Mouse (Mus musculus) G1E (cell line): ENCODE measurements around the gene Phpt1. TPM values are rescaled to one million over a fixed set of nuclear protein-coding genes. Genes with fewer than 3 reads are reported as not detected.

Source experiments
- ATAC-seq: 2 replicates; pipeline ENCODE4 v1.8.0; 2016; ENCODE audit warnings: mild to moderate bottlenecking; ENCODE audit not compliant: insufficient number of reproducible peaks, poor library complexity, low FRiP score, severe bottlenecking; ENCODE audit errors: extremely low read depth
- DNase-seq: peaks from one replicate; pipeline ENCODE4 v3.0.0; 2012; ENCODE audit warnings: low spot score
- H3K27me3 ChIP-seq: 2 replicates; pipeline ENCODE4 v1.6.1; 2012; ENCODE audit warnings: mild to moderate bottlenecking, low read length, inconsistent platforms; ENCODE audit not compliant: insufficient read depth
- H3K36me3 ChIP-seq: replicated peaks from 2 replicates; pipeline ENCODE3; 2012; ENCODE audit warnings: mild to moderate bottlenecking, inconsistent platforms
- H3K4me1 ChIP-seq: 2 replicates; pipeline ENCODE4 v1.6.1; 2012; ENCODE audit warnings: low read depth, low read length, inconsistent platforms, mixed read lengths; ENCODE audit not compliant: insufficient read depth
- H3K4me3 ChIP-seq: 2 replicates; pipeline ENCODE4 v1.5.1; 2012; ENCODE audit warnings: low read depth, mild to moderate bottlenecking, inconsistent platforms, low read length, moderate library complexity, mixed read lengths
- H3K9me3 ChIP-seq: replicated peaks from 2 replicates; pipeline ENCODE4 v1.6.1; 2012; ENCODE audit warnings: inconsistent platforms
- CTCF ChIP-seq: IDR thresholded peaks from 2 replicates; pipeline ENCODE4 v1.5.1; 2012; ENCODE audit warnings: low read depth, low read length, inconsistent platforms, mixed read lengths
- GATA1 ChIP-seq: IDR thresholded peaks from 2 replicates; pipeline ENCODE4 v1.6.1; 2012; ENCODE audit warnings: borderline replicate concordance, low read length, inconsistent platforms, mixed read lengths
- GATA2 ChIP-seq: IDR thresholded peaks from 2 replicates; pipeline ENCODE4 v1.6.1; 2012; ENCODE audit warnings: low read depth, low read length, inconsistent platforms, borderline replicate concordance
- POLR2AphosphoS5 ChIP-seq: IDR thresholded peaks from 2 replicates; pipeline ENCODE4 v1.6.1; 2012; ENCODE audit warnings: low read depth, low read length, inconsistent platforms; ENCODE audit not compliant: insufficient replicate concordance
- TAL1 ChIP-seq: conservative IDR thresholded peaks from 2 replicates; pipeline ENCODE4 v1.6.1; 2012; ENCODE audit warnings: low read depth, low read length, inconsistent platforms, mixed read lengths
- polyA plus RNA-seq: library from polyadenylated mRNA; stranded (reverse); fragments of >175 nt; gene quantifications from 2 replicates; pipeline ENCODE4 v1.2.3, GENCODE M21; 2012
- total RNA-seq, 2 experiments: library from RNA; stranded (forward) in 1 of 2; stranded (reverse) in 1 of 2; fragments of 200-1000 nt in 1 of 2; fragments of >200 nt in 1 of 2; fragmentation: Nextera tagmentation in 1 of 2; gene quantifications; 2 replicates each; pipeline ENCODE4 v1.2.3; 2014 to 2017

Gene Phpt1
- total and polyA plus RNA-seq, 3 experiments: 1.4 to 12.5 (median 9.5) TPM

GRCm38 (mm10) chr2:25591863-25592262 is 16.8 kb upstream of the Phpt1 start:
- Histone ChIP-seq H3K4me3 (no peak overlapping the region), H3K4me1 (peaks cover 7% of the 10 kb centered on the region), H3K27me3 (no peaks in the 10 kb centered on the region), H3K9me3 (no peaks in the 10 kb centered on the region), H3K36me3 (peaks cover 95% of the 10 kb centered on the region)
- ATAC-seq (no peak), DNase-seq (peak; percentile 45)
- TF ChIP-seq GATA1 (no peak), POLR2AphosphoS5 (no peak), CTCF (no peak), GATA2 (no peak), TAL1 (no peak)

- peaks cover 9% of the 10 kb centered on the region for H3K4me1 ChIP-seq
- H3K27me3 ChIP-seq: no peaks in the 10 kb centered on the region
- H3K36me3 ChIP-seq: peaks cover 100% of the 10 kb centered on the region
- no peak overlapping the region for H3K4me3 ChIP-seq
- TF ChIP-seq CTCF: no peak
- no peak for TF ChIP-seq TAL1
- no peak for TF ChIP-seq GATA2
- TF ChIP-seq GATA1: no peak
- TF ChIP-seq POLR2AphosphoS5: no peak
- H3K9me3 ChIP-seq: no peaks in the 10 kb centered on the region
- DNase-seq: no peak
- no peak for ATAC-seq
Observed at GRCm38 (mm10) chr2:25588227-25588907, 13.3 kb upstream of the Phpt1 start.

- Histone ChIP-seq H3K4me3 (no peak overlapping the region), H3K4me1 (peaks cover 18% of the 10 kb centered on the region), H3K36me3 (peaks cover 100% of the 10 kb centered on the region), H3K9me3 (no peaks in the 10 kb centered on the region), H3K27me3 (no peaks in the 10 kb centered on the region)
- no peak for ATAC-seq
- no peak for TF ChIP-seq GATA2
- TF ChIP-seq CTCF: no peak
- no peak for TF ChIP-seq TAL1
- no peak for TF ChIP-seq GATA1
- TF ChIP-seq POLR2AphosphoS5: no peak
- no peak for DNase-seq
Observed at GRCm38 (mm10) chr2:25587290-25587689, 12.3 kb upstream of the Phpt1 start.

DNA sequence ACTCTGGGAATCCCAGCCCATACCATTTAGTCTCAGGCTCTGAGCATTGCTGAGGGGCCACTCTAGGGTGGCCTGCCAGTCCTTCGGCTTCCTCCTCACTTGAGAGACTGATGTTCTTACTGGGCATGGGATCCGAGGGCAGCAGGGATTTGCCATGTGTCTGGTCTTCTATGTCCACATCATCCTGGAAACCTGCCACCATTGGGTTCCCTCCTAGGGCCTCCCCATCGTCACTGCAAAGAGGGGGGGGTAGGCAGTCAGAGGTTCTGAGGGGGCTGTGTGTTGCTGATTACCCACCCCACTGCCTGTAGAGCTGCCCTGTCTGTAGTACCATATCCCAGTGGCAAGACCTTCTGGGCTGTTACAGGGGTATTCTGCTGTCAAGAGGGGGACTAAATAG is 10.6 kb upstream of the Phpt1 start:
- DNase-seq (no peak), ATAC-seq (no peak)
- TF ChIP-seq TAL1 (no peak), POLR2AphosphoS5 (no peak)
- Histone ChIP-seq H3K4me3 (no peak overlapping the region), H3K36me3 (peaks cover 88% of the 10 kb centered on the region), H3K9me3 (peaks cover under 1% of the 10 kb centered on the region; the same call in 1 of the 2 replicates), H3K4me1 (peaks cover 29% of the 10 kb centered on the region), H3K27me3 (no peaks in the 10 kb centered on the region)

- TF ChIP-seq TAL1: no peak
- TF ChIP-seq GATA1: no peak
- no peak for TF ChIP-seq CTCF
- no peak for TF ChIP-seq POLR2AphosphoS5
- TF ChIP-seq GATA2: no peak
- H3K9me3 ChIP-seq: peaks cover 8% of the 10 kb centered on the region
- peaks cover 30% of the 10 kb centered on the region for H3K4me1 ChIP-seq
- peaks cover 81% of the 10 kb centered on the region for H3K36me3 ChIP-seq
- DNase-seq (no peak), ATAC-seq (no peak)
- peaks cover under 1% of the 10 kb centered on the region; the same call in 1 of the 2 replicates for H3K27me3 ChIP-seq
- H3K4me3 ChIP-seq: no peak overlapping the region
Observed at GRCm38 (mm10) chr2:25584856-25585255, 9.8 kb upstream of the Phpt1 start.

GRCm38 (mm10) chr2:25584152-25584551 is 9.1 kb upstream of the Phpt1 start:
- ATAC-seq: no peak
- H3K36me3 ChIP-seq: peaks cover 74% of the 10 kb centered on the region
- no peak for DNase-seq

More at GRCm38 (mm10) chr2:25584152-25584551, 9.1 kb upstream of the Phpt1 start:
- no peak overlapping the region for H3K4me3 ChIP-seq
- peaks cover 30% of the 10 kb centered on the region for H3K4me1 ChIP-seq
- TF ChIP-seq CTCF (no peak), TAL1 (no peak), GATA2 (no peak), POLR2AphosphoS5 (no peak), GATA1 (no peak)
- H3K9me3 ChIP-seq: peaks cover 15% of the 10 kb centered on the region
- H3K27me3 ChIP-seq: peaks cover 4% of the 10 kb centered on the region; the same call in 1 of the 2 replicates
